Mouse (Mus musculus): Measurements from ENCODE around the gene Def8.

Def8 gene

DNA sequence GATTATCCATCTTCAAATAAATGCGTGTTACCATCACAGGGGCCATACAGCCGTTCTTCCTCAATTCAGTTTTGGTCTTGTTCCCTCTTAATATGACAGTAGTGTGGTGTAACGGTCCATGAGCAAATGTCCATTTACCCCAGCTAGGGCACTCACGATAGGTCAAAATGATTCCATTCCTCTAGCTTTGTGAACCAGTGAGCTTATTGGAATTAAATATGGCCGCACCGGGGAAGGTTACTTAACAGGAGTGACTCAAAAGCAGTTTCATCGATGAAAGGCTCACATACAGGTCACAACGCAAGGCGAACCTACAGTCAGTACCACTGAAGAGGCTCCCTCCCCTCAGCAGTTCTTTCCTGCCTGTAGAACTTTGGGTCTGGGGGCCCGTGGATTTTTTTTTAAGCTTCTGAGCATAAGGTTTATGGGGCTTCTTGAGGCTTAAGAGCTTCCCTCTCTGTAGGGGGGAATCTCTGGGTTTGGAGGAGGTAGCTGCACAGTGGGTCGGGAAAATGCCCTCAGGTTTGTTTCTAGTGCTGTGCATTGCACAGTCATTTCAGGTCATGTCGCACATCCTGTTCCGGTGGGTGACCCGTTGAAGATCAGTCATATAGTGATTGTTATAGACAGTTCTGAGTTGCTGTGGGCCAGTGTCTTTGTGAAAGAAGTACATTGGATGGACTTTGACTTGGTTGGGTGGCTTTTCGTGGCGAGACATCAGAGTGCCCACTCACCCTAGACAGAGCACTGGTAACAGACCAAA is 55.3 kb downstream of the Def8 start:
- peak; percentile 76 for DNase-seq (ENCODE audit: low read depth, low spot score)

DNA sequence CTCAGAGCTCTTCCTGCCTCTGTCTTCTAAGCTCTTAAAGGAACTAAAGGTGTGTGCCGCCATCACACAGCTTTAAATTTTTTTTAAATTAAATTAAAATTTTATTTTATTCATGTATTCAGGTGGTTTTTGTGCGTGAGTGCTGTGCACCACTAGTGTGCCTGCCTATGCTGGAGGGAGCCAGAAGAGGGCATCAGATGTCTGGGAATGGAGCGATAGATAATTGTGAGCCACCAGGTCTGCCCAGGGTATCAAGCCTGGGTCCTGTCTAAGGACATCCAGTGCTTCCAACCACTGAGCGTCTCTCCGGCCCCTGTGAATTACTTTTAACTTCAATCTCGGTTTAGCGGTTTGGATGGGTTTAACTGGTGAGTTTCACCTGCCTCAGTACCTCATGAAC is 59.3 kb downstream of the Def8 start:
- no peak for DNase-seq (ENCODE audit: low read depth, low spot score)

GRCm38 (mm10) chr8:123491280-123492075 is 68.2 kb downstream of the Def8 start:
- no peak for DNase-seq (ENCODE audit: low read depth, low spot score)

DNA sequence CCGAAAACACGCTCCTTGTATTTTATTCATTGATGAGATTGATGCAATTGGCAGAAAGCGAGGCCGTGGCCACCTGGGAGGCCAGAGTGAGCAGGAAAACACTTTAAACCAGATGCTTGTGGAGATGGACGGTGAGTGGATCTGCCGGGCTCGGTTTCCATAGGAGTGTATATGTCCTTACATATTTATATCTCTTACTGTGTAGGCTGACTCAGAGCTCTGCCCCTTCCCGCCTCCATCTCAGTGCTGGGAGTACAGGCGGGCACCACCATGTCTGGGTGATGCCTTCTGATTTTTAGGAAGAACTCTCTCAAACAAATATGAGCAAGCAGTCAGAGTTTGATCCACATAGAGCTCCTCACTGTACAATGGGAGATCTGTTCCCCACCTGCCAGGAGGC is 69.6 kb downstream of the Def8 start:
- no peak for DNase-seq (ENCODE audit: low read depth, low spot score)

- DNase-seq (ENCODE audit: low read depth, low spot score) = no peak
Measured at GRCm38 (mm10) chr8:123497699-123498098, 74.4 kb downstream of the Def8 start.

- DNase-seq (ENCODE audit: low read depth, low spot score) = no peak
Measured at GRCm38 (mm10) chr8:123498963-123499362, 75.6 kb downstream of the Def8 start.

- DNase-seq (ENCODE audit: low read depth, low spot score) = no peak
Measured at GRCm38 (mm10) chr8:123499556-123499955, 76.2 kb downstream of the Def8 start.

DNA sequence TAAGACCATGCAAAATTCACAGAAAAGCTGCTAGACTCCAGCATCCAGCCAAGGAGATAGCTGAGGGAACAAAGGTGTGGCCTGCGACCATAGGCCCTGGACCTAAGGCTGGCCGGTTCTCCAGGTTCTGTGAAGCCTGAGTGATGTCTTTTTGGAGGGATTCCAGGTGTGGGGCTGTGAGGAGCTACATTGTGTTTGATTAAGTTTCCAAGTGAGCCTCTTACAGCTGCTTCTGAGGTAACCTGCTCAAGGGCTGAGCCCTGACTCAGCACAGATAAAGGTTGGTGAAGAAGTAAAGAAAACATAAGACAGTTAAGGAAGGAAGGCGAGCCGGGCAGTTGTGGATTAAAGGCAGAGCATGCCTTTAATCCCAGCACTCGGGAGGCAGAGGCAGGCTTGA is 78.9 kb downstream of the Def8 start:
- no peak for DNase-seq (ENCODE audit: low read depth, low spot score)

DNA sequence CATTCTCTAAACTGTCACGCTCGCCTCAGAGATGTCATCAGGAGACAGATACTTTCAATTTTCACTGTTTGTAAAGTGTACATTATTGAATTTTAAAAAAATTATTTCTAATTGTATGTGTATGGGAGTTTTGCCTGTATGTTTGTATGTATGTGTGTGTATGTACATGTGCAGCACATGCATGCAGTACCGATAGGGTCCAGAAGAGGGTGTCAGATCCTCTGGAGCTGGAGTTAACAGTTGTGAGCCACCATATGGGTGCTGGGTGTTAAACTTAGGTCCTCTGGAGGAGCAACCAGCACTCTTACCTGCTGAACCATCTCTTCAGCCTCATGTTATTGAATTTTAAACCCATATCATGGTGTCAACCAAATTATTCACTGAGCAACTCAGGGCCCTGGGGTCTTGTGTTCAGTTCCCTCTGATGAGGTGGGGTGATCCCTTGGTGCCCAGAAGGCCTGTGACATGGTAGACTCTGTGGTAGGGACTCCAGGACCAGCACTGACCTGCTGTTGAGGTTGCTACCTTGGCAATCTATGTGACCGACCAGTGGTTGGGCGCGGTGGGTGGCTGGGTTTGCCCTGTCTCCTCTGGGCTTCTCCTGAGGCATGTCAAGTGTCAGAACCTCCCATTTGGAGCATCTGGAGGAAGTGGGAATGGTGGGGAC is 80.6 kb downstream of the Def8 start:
- DNase-seq (ENCODE audit: low read depth, low spot score) = no peak

DNA sequence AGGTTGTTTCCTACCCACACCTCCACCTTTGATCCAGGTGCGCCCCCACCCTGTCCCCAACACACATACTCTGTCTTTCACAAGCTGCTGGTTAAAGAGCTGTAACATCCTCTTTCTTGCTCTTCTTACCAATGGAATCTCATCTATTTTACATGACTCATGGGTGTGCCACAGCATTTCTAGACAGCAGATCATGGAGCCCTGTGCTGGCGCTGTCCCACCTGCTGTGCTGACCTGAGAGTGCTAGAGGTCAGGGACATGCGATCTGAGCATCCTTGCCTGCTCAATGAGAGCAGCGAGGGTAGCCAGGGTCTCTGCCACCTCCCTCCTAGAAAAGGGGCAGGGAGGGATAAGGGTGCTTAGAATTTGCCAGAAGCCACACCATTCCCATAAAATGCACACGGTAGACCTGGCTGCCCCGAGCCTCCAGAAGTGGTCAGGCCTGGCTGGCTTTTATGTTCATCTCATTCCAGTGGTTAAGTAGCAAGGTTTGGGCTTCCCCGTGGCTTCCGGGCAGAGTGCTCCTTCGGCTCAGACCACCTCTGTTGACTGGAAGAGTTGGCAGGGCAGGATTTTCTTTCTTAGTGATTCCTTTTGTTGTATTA is 81.4 kb downstream of the Def8 start:
- DNase-seq (ENCODE audit: low read depth, low spot score) = no peak

- DNase-seq (ENCODE audit: low read depth, low spot score) = no peak
Measured at GRCm38 (mm10) chr8:123505267-123505666, 81.9 kb downstream of the Def8 start.

GRCm38 (mm10) chr8:123505695-123506094 is 82.4 kb downstream of the Def8 start:
- DNase-seq (ENCODE audit: low read depth, low spot score) = no peak

GRCm38 (mm10) chr8:123507153-123507552 is 83.8 kb downstream of the Def8 start:
- DNase-seq (ENCODE audit: low read depth, low spot score) = no peak

DNA sequence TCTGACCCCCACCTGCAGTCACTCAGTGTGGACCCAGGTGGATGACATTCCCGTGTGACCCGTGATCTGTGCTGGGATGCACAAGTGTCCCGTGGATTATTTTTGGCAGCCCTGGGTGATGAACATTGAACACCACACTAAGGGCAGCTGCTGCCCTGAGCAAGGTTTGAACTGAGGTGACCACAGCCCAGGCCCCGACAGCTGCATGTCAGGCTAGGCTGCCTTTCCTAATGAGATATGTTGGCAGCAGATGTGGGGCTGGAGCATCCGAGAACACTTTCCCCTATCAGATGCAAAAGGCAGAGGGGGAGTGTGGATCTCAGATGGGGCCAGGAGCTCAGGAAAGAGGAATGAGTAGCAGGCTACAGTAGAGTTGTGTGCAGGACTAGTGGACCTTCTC is 87.5 kb downstream of the Def8 start:
- no peak for DNase-seq (ENCODE audit: low read depth, low spot score)
